Mouse (Mus musculus): ENCODE data around the gene Ldlrad3. TPM values are rescaled to one million over a fixed set of nuclear protein-coding genes. Genes with fewer than 3 reads are reported as not detected.

Gene Ldlrad3
- polyA plus RNA-seq, 1 experiment from 2014 or later = 28.8 TPM

DNA sequence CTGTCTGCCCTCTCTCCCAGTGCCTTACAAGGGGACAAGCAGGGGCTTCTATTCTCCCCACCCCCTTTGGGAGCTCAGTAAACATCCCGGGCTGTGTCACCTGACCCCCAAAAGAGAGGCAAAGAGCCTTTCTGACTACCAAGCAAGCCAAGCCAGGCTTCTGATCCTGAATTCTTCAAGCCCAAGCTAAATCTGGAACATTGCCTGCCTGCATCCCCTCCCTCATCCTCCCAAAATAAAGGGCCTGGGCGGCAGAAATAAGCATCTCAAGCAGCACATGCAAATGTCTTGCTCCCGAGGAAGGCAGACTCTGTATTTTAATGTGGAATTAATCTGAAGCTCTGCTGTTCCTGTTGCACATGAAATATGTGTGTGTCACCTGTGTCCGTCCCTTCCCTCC is 85.7 kb downstream of the Ldlrad3 start:
- H3K4me3 ChIP-seq = no peak overlapping the region
- no peaks in the 10 kb centered on the region for H3K36me3 ChIP-seq
- no peak for ATAC-seq (ENCODE audit: low FRiP score, low read depth)
- peaks cover 5% of the 10 kb centered on the region; the same call in 1 of the 2 replicates for H3K4me1 ChIP-seq (replicated peaks)
- no peaks in the 10 kb centered on the region for H3K9me3 ChIP-seq
- no peak overlapping the region for H3K9ac ChIP-seq
- no peak overlapping the region for H3K4me2 ChIP-seq
- 57% methylated on average over 4 of the region's 4 CpGs for WGBS
- H3K27me3 ChIP-seq = no peaks in the 10 kb centered on the region
- no peak overlapping the region for H3K27ac ChIP-seq (replicated peaks)

DNA sequence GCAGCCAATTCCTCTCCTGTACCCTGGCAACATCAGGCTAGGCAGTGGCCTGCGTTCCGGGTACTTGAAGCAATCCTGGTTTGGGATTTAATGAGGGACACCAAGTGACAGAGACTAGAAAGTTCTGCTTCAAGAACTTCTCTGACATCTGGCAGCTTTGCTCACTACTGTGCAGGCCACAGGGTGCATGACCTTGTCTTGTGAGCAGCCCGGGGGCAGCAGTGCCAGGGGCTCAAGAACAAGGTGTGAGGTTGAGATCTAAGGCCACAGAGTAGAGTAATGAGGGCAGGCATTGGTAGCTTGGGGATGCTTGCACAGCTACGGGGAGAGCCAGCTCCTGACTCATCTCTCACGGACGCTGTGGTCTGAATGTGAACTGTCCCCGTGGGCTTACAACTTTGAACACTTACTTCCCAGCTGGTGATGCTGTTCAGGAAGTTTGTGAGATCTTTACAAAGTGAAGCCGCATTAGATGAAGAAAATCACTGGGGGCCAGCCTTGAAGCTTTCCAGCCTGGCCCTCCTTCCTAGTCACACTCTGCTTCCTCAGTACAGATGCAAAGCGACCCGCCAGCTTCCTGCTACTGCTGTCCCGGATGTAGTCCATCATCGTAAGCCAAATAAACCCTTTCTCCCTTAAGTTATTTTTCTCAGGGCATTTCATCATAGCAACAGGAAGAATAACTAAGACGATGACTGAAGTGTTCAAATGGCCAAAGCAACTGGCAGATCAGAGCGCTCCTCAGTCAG is 86.3 kb downstream of the Ldlrad3 start:
- no peak overlapping the region for H3K9ac ChIP-seq
- H3K27ac ChIP-seq (replicated peaks) = no peak overlapping the region
- 82% methylated on average over 14 of the region's 14 CpGs for WGBS
- no peak for ATAC-seq (ENCODE audit: low FRiP score, low read depth)
- H3K9me3 ChIP-seq = no peaks in the 10 kb centered on the region
- H3K4me1 ChIP-seq (replicated peaks) = peaks cover 12% of the 10 kb centered on the region
- no peak overlapping the region for H3K4me3 ChIP-seq
- H3K36me3 ChIP-seq = no peaks in the 10 kb centered on the region
- H3K4me2 ChIP-seq = no peak overlapping the region
- H3K27me3 ChIP-seq = no peaks in the 10 kb centered on the region

DNA sequence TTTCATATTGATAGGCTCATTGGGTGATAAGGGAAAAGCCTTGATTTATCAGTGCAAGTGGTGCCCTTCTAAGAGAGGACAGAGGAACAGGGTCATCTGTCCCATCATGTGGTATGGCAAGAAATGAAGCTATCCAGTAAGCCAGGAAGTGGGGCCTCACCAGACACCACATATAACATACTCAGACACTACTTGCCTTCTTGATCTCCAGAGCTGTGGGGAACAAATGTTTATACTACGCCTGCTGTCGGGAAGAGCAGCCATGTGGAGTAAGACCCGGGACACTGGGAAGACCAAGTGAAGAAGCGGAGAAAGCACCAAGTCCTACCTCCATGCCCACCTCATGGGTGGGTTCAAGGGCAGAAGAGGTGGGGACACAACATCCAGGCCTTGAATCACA is 86.9 kb downstream of the Ldlrad3 start:
- H3K36me3 ChIP-seq = no peaks in the 10 kb centered on the region
- 88% methylated on average over 4 of the region's 4 CpGs for WGBS
- no peak overlapping the region for H3K4me3 ChIP-seq
- H3K4me2 ChIP-seq = no peak overlapping the region
- ATAC-seq (ENCODE audit: low FRiP score, low read depth) = no peak
- H3K4me1 ChIP-seq (replicated peaks) = peaks cover 18% of the 10 kb centered on the region
- no peaks in the 10 kb centered on the region for H3K9me3 ChIP-seq
- H3K9ac ChIP-seq = no peak overlapping the region
- no peak overlapping the region for H3K27ac ChIP-seq (replicated peaks)
- H3K27me3 ChIP-seq = no peaks in the 10 kb centered on the region

DNA sequence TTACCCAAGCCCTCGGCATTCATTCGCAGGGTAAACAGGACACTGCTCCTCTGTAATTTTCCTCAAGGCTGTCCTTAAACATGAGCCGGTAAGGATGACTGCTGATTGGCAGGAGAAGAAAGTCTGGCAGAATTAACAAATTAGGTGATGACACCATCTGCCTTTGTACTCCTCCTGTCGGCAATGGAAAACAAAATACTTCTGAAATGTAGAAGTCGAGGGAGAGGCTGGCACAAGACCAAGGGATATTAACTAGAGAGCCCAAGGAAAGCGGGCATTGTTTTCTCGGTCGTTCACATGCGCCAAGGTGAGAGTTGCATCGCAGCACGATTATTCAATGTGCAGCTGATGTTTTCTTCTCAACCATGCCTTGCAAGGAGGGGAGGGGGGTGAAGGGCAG is 91.4 kb downstream of the Ldlrad3 start:
- H3K9me3 ChIP-seq = no peaks in the 10 kb centered on the region
- WGBS = 33% methylated on average over 11 of the region's 11 CpGs
- no peak overlapping the region for H3K9ac ChIP-seq
- H3K27ac ChIP-seq (replicated peaks) = peak overlapping the region; percentile 23
- no peak overlapping the region for H3K4me3 ChIP-seq
- no peaks in the 10 kb centered on the region for H3K27me3 ChIP-seq
- ATAC-seq (ENCODE audit: low FRiP score, low read depth) = no peak
- H3K4me1 ChIP-seq (replicated peaks) = peaks cover 33% of the 10 kb centered on the region
- no peaks in the 10 kb centered on the region for H3K36me3 ChIP-seq
- peak overlapping the region; percentile 23 for H3K4me2 ChIP-seq

GRCm38 (mm10) chr2:102094281-102094680 is 91.9 kb downstream of the Ldlrad3 start:
- WGBS = 48% methylated on average over 3 of the region's 3 CpGs
- Histone ChIP-seq H3K9me3 (no peaks in the 10 kb centered on the region), H3K27ac (replicated peaks) (peak overlapping the region; percentile 23), H3K4me3 (no peak overlapping the region), H3K27me3 (no peaks in the 10 kb centered on the region), H3K36me3 (no peaks in the 10 kb centered on the region), H3K4me2 (peak overlapping the region; percentile 23), H3K9ac (no peak overlapping the region), H3K4me1 (replicated peaks) (peaks cover 29% of the 10 kb centered on the region)
- no peak for ATAC-seq (ENCODE audit: low FRiP score, low read depth)

- Histone ChIP-seq H3K27me3 (no peaks in the 10 kb centered on the region), H3K9me3 (no peaks in the 10 kb centered on the region), H3K36me3 (no peaks in the 10 kb centered on the region), H3K4me1 (replicated peaks) (peaks cover 29% of the 10 kb centered on the region), H3K4me2 (no peak overlapping the region), H3K4me3 (no peak overlapping the region), H3K9ac (no peak overlapping the region), H3K27ac (replicated peaks) (no peak overlapping the region)
- ATAC-seq (ENCODE audit: low FRiP score, low read depth) = no peak
- 73% methylated on average over 10 of the region's 10 CpGs for WGBS
Observed at GRCm38 (mm10) chr2:102092579-102092978, 93.6 kb downstream of the Ldlrad3 start.

- peak; percentile 89 for ATAC-seq (ENCODE audit: low FRiP score, low read depth)
- no peak overlapping the region for H3K4me3 ChIP-seq
- no peak overlapping the region; the same call in 1 of the 2 replicates for H3K27ac ChIP-seq (replicated peaks)
- no peaks in the 10 kb centered on the region for H3K36me3 ChIP-seq
- no peaks in the 10 kb centered on the region for H3K9me3 ChIP-seq
- WGBS = 22% methylated on average over 8 of the region's 8 CpGs
- H3K4me1 ChIP-seq (replicated peaks) = peaks cover 29% of the 10 kb centered on the region
- peak overlapping the region; percentile 28 for H3K4me2 ChIP-seq
- H3K9ac ChIP-seq = no peak overlapping the region
- no peaks in the 10 kb centered on the region for H3K27me3 ChIP-seq
Observed at GRCm38 (mm10) chr2:102091516-102092350, 94.5 kb downstream of the Ldlrad3 start.

DNA sequence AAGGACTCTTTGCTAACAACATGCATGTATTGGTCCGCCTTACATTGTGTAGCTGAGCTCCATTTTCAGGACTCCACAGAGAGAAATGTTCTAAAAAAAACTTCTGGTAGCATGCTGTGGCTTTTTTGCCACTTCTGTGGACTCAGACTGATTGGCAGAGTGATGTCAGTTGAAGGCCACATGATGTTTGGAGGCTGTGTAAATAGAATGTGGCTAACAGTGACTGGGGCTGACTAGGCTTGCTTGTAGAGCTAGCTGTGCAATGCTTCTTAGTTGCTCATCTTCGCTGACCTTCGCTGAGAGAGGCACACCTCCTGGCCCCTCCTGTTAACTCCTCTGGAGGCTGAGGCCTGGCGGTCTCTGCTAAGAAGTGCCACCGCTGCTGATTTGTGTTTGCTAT is 98.4 kb downstream of the Ldlrad3 start:
- Histone ChIP-seq H3K27ac (replicated peaks) (no peak overlapping the region), H3K9me3 (no peaks in the 10 kb centered on the region), H3K4me1 (replicated peaks) (peaks cover 11% of the 10 kb centered on the region), H3K4me2 (no peak overlapping the region), H3K9ac (no peak overlapping the region), H3K36me3 (no peaks in the 10 kb centered on the region), H3K27me3 (no peaks in the 10 kb centered on the region), H3K4me3 (no peak overlapping the region)
- no peak for ATAC-seq (ENCODE audit: low FRiP score, low read depth)
- WGBS = 97% methylated on average over 5 of the region's 5 CpGs

GRCm38 (mm10) chr2:102086583-102086982 is 99.6 kb downstream of the Ldlrad3 start:
- no peaks in the 10 kb centered on the region for H3K27me3 ChIP-seq
- H3K4me3 ChIP-seq = no peak overlapping the region
- peaks cover under 1% of the 10 kb centered on the region for H3K4me1 ChIP-seq (replicated peaks)
- no peak for ATAC-seq (ENCODE audit: low FRiP score, low read depth)
- H3K9ac ChIP-seq = no peak overlapping the region
- 96% methylated on average over 23 of the region's 23 CpGs for WGBS
- no peak overlapping the region for H3K4me2 ChIP-seq
- H3K27ac ChIP-seq (replicated peaks) = no peak overlapping the region
- no peaks in the 10 kb centered on the region for H3K9me3 ChIP-seq
- H3K36me3 ChIP-seq = no peaks in the 10 kb centered on the region

- no peaks in the 10 kb centered on the region for H3K4me1 ChIP-seq (replicated peaks)
- no peak overlapping the region for H3K9ac ChIP-seq
- H3K4me3 ChIP-seq = no peak overlapping the region
- H3K36me3 ChIP-seq = no peaks in the 10 kb centered on the region
- no peaks in the 10 kb centered on the region for H3K27me3 ChIP-seq
- no peak for ATAC-seq (ENCODE audit: low FRiP score, low read depth)
- H3K4me2 ChIP-seq = no peak overlapping the region
- no peaks in the 10 kb centered on the region for H3K9me3 ChIP-seq
- no peak overlapping the region for H3K27ac ChIP-seq (replicated peaks)
Observed at GRCm38 (mm10) chr2:102082782-102083181, 103.4 kb downstream of the Ldlrad3 start.

GRCm38 (mm10) chr2:102077554-102077953 is 108.6 kb downstream of the Ldlrad3 start:
- Histone ChIP-seq H3K4me1 (replicated peaks) (no peaks in the 10 kb centered on the region), H3K9ac (no peak overlapping the region), H3K27ac (replicated peaks) (no peak overlapping the region), H3K36me3 (no peaks in the 10 kb centered on the region), H3K4me3 (no peak overlapping the region), H3K27me3 (no peaks in the 10 kb centered on the region), H3K4me2 (no peak overlapping the region), H3K9me3 (no peaks in the 10 kb centered on the region)
- 50% methylated on average over 4 of the region's 4 CpGs for WGBS
- ATAC-seq (ENCODE audit: low FRiP score, low read depth) = 0 out of 2 replicates have a peak, but pooled peaks have one; percentile 27

DNA sequence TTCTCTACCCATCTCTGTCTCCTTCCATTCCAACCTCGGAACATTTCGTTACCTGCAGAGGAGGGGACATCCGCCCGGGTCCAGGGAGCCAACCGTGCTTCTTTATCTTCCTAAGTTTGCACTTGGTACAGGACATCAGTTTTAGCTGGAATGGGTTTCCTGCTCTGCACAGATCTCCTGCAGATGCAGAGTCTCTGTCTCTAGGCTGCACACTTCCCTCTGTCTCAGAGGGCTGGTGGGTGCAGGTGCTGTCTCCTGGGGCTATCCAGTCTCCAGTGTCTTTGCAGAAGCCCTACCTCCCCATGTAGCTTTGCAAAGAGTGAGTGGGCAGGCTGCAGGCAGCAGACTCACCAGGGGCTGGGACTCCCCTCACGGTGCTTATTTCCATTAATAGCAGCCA is 109.9 kb downstream of the Ldlrad3 start:
- Histone ChIP-seq H3K9me3 (no peaks in the 10 kb centered on the region), H3K36me3 (no peaks in the 10 kb centered on the region), H3K9ac (no peak overlapping the region), H3K27ac (replicated peaks) (no peak overlapping the region), H3K27me3 (no peaks in the 10 kb centered on the region), H3K4me1 (replicated peaks) (peaks cover 2% of the 10 kb centered on the region), H3K4me3 (no peak overlapping the region), H3K4me2 (no peak overlapping the region)
- WGBS = 94% methylated on average over 6 of the region's 6 CpGs
- ATAC-seq (ENCODE audit: low FRiP score, low read depth) = no peak
